Mouse (Mus musculus) midbrain, embryonic 14.5 days (tissue): ENCODE data around the gene Csgalnact2. TPM values are rescaled to one million over a fixed set of nuclear protein-coding genes. Genes with fewer than 3 reads are reported as not detected.

Source experiments
- ATAC-seq: fragments of 200-750 bp; cut with Nextera tagmentation; 2 replicates; pipeline ENCODE4 v1.8.0; 2017; ENCODE audit warnings: moderate number of reproducible peaks, moderate library complexity; ENCODE audit not compliant: low FRiP score, low TSS enrichment
- DNase-seq: peaks from one replicate; pipeline ENCODE4 v3.0.0-alpha.2; 2015
- H3K27ac ChIP-seq: fragments of 300-500 bp; sonication (generic); replicated peaks from 2 replicates; pipeline ENCODE4 v1.5.1; 2014; ENCODE audit warnings: mild to moderate bottlenecking, low read depth, low read length, moderate library complexity
- H3K27me3 ChIP-seq: fragments of 300-500 bp; sonication (generic); 2 replicates; pipeline ENCODE4 v1.6.1; 2014; ENCODE audit warnings: low read length, control low read depth, mixed read lengths; ENCODE audit not compliant: control insufficient read depth, insufficient read depth
- H3K36me3 ChIP-seq: fragments of 300-500 bp; sonication (generic); 2 replicates; pipeline ENCODE4 v1.6.1; 2014; ENCODE audit warnings: low read length, control low read depth; ENCODE audit not compliant: control insufficient read depth, insufficient read depth
- H3K4me1 ChIP-seq: fragments of 300-500 bp; sonication (generic); 2 replicates; pipeline ENCODE4 v1.6.1; 2014; ENCODE audit warnings: mild to moderate bottlenecking, antibody characterized with exemption, low read length, control low read depth; ENCODE audit not compliant: control insufficient read depth, insufficient read depth
- H3K4me2 ChIP-seq: fragments of 300-500 bp; sonication (generic); 2 replicates; pipeline ENCODE4 v1.6.1; 2014; ENCODE audit warnings: mild to moderate bottlenecking, low read length, moderate library complexity
- H3K4me3 ChIP-seq: fragments of 300-500 bp; sonication (generic); replicated peaks from 2 replicates; pipeline ENCODE4 v1.5.1; 2014; ENCODE audit warnings: low read depth, low read length
- H3K9ac ChIP-seq: fragments of 300-500 bp; sonication (generic); replicated peaks from 2 replicates; pipeline ENCODE4 v1.6.1; 2014; ENCODE audit warnings: mild to moderate bottlenecking, low read length, moderate library complexity
- H3K9me3 ChIP-seq: fragments of 300-500 bp; sonication (generic); 2 replicates; pipeline ENCODE4 v1.6.1; 2016; ENCODE audit warnings: low read length, control low read depth, mixed read lengths; ENCODE audit not compliant: control insufficient read depth
- WGBS: fragments of 180-500 bp; shearing (Covaris S2); extraction: QIAGEN DNeasy Blood & Tissue Kit; methylation state at CpG from one replicate; pipeline ENCODE4 v1.1.7; 2014; 5-methylcytosine and 5-hydroxymethylcytosine counted together
- polyA plus RNA-seq: library from polyadenylated mRNA; unstranded; fragments of >200 nt; fragmentation: Nextera tagmentation; extraction: Ambion mirVana; gene quantifications from 2 replicates; pipeline ENCODE4 v1.2.1, GENCODE M21; 2014

The Csgalnact2 gene
- polyA plus RNA-seq, 1 experiment from 2014 or later: 12.0 TPM

GRCm38 (mm10) chr6:118083608-118084007 lies 55.3 kb downstream of the Csgalnact2 start:
- Histone ChIP-seq H3K27me3 (no peaks in the 10 kb centered on the region), H3K4me1 (0 out of 2 replicates have a peak, but pooled peaks cover 4% of the 10 kb centered on the region), H3K27ac (no peak overlapping the region), H3K4me3 (no peak overlapping the region), H3K36me3 (0 out of 2 replicates have a peak, but pooled peaks cover 2% of the 10 kb centered on the region), H3K4me2 (no peak overlapping the region), H3K9ac (no peak overlapping the region), H3K9me3 (no peaks in the 10 kb centered on the region)
- DNase-seq: no peak
- no peak for ATAC-seq
- WGBS: 74% methylated on average over 6 of the region's 6 CpGs

DNA sequence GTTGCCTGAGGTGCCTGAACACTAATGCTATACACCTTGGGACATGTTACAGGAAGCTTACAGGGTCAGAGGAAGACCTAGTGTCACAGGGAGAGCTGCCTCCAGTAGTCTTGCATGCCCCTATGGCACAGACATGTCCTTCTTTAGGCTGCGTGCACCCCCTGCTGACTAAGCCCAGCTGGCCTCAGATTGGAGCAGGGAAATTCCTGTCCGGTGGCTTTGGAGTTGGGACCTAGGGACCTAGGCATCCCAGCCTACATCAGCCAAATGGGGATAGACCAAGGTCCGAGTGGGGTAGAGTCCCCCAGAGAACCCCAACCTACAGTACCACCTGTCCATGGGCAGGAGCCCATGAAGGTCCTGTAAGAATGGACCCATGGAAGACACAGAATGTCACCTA lies 56.6 kb downstream of the Csgalnact2 start:
- H3K4me3 ChIP-seq: no peak overlapping the region
- H3K4me1 ChIP-seq: 0 out of 2 replicates have a peak, but pooled peaks cover 4% of the 10 kb centered on the region
- no peak overlapping the region for H3K27ac ChIP-seq
- WGBS: 90% methylated on average over 3 of the region's 3 CpGs
- H3K27me3 ChIP-seq: no peaks in the 10 kb centered on the region
- H3K9ac ChIP-seq: no peak overlapping the region
- H3K36me3 ChIP-seq: 0 out of 2 replicates have a peak, but pooled peaks cover 2% of the 10 kb centered on the region
- ATAC-seq (no peak), DNase-seq (no peak)
- H3K4me2 ChIP-seq: no peak overlapping the region
- H3K9me3 ChIP-seq: no peaks in the 10 kb centered on the region

DNA sequence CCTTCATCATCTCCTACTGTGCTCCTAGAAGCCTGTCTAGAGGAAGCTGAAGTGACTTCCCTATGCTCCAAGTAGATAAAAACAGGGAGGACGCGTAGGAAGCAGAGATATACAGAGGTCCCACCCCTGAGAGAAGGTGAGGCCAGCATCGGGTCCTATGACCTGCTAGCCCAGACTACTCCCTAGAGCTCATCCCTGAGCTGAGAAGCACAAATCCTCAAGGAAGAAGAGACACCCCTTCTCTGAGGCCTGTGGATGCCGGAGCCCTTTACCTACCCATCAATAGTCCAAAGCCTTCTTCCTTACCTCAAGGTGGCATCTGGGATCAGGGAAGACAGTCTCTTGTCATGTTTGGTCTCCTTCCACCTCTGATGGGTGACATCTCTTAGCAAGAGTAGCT lies 58.2 kb downstream of the Csgalnact2 start:
- no peaks in the 10 kb centered on the region for H3K9me3 ChIP-seq
- WGBS: 94% methylated on average over 4 of the region's 4 CpGs
- DNase-seq (no peak), ATAC-seq (no peak)
- H3K4me3 ChIP-seq: no peak overlapping the region
- H3K9ac ChIP-seq: no peak overlapping the region
- no peak overlapping the region for H3K4me2 ChIP-seq
- H3K4me1 ChIP-seq: 0 out of 2 replicates have a peak, but pooled peaks cover 4% of the 10 kb centered on the region
- no peaks in the 10 kb centered on the region for H3K36me3 ChIP-seq
- H3K27me3 ChIP-seq: no peaks in the 10 kb centered on the region
- H3K27ac ChIP-seq: no peak overlapping the region

- WGBS: 46% methylated on average over 10 of the region's 10 CpGs
- DNase-seq (peak; percentile 48), ATAC-seq (peak; percentile 38; the same call in 1 of the 2 replicates)
Measured at GRCm38 (mm10) chr6:118079762-118080465, 59.0 kb downstream of the Csgalnact2 start.

GRCm38 (mm10) chr6:118079292-118079691 lies 59.6 kb downstream of the Csgalnact2 start:
- Histone ChIP-seq H3K4me2 (no peak overlapping the region), H3K27ac (0 out of 2 replicates have a peak overlapping the region, but pooled peaks have one; percentile 28), H3K4me3 (no peak overlapping the region), H3K9ac (no peak overlapping the region; the same call in 1 of the 2 replicates), H3K36me3 (no peaks in the 10 kb centered on the region), H3K9me3 (no peaks in the 10 kb centered on the region), H3K27me3 (no peaks in the 10 kb centered on the region), H3K4me1 (peaks cover 5% of the 10 kb centered on the region; the same call in 1 of the 2 replicates)
- 57% methylated on average over 3 of the region's 3 CpGs for WGBS
- DNase-seq: no peak
- ATAC-seq: no peak

More at GRCm38 (mm10) chr6:118079762-118080465, 59.0 kb downstream of the Csgalnact2 start:
- no peak overlapping the region for H3K4me2 ChIP-seq
- H3K27me3 ChIP-seq: no peaks in the 10 kb centered on the region
- H3K4me3 ChIP-seq: no peak overlapping the region
- no peak overlapping the region; the same call in 1 of the 2 replicates for H3K9ac ChIP-seq
- no peaks in the 10 kb centered on the region for H3K9me3 ChIP-seq
- no peaks in the 10 kb centered on the region for H3K36me3 ChIP-seq
- peak overlapping the region; percentile 28; the same call in 1 of the 2 replicates for H3K27ac ChIP-seq
- 0 out of 2 replicates have a peak, but pooled peaks cover 4% of the 10 kb centered on the region for H3K4me1 ChIP-seq

GRCm38 (mm10) chr6:118078751-118079150 lies 60.2 kb downstream of the Csgalnact2 start:
- DNase-seq (no peak), ATAC-seq (no peak)
- H3K9me3 ChIP-seq: no peaks in the 10 kb centered on the region
- no peak overlapping the region for H3K27ac ChIP-seq
- H3K4me1 ChIP-seq: peaks cover 11% of the 10 kb centered on the region; the same call in 1 of the 2 replicates
- H3K9ac ChIP-seq: no peak overlapping the region
- H3K4me2 ChIP-seq: no peak overlapping the region
- H3K4me3 ChIP-seq: no peak overlapping the region
- 73% methylated on average over 10 of the region's 10 CpGs for WGBS
- H3K36me3 ChIP-seq: no peaks in the 10 kb centered on the region
- H3K27me3 ChIP-seq: no peaks in the 10 kb centered on the region

DNA sequence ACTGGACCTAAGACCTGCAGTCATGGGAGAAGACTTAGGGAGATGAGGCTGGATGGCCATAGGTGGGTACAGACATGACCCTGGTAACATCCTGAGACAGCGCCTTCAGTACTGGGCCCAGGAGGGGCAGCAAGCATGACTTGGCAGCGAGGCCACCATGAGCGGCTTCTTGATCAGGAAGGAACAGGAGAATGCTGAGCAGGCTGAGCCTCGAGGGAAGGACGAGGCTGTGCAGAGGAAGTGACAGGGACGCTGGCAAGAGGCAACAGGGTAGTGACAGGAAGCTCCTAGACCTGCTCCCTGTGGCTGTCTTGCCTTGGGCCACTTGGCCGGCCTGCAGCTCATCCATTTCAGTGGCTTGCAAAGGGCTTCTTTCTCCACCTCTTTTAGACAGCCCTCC lies 61.5 kb downstream of the Csgalnact2 start:
- H3K9me3 ChIP-seq: no peaks in the 10 kb centered on the region
- H3K4me2 ChIP-seq: no peak overlapping the region
- H3K27ac ChIP-seq: no peak overlapping the region
- no peak for DNase-seq
- ATAC-seq: no peak
- H3K4me3 ChIP-seq: no peak overlapping the region
- 80% methylated on average over 7 of the region's 7 CpGs for WGBS
- no peaks in the 10 kb centered on the region for H3K27me3 ChIP-seq
- H3K36me3 ChIP-seq: no peaks in the 10 kb centered on the region
- H3K4me1 ChIP-seq: peaks cover 11% of the 10 kb centered on the region; the same call in 1 of the 2 replicates
- no peak overlapping the region for H3K9ac ChIP-seq

- ATAC-seq (no peak), DNase-seq (no peak)
- H3K4me1 ChIP-seq: peaks cover 11% of the 10 kb centered on the region; the same call in 1 of the 2 replicates
- no peak overlapping the region for H3K27ac ChIP-seq
- no peaks in the 10 kb centered on the region for H3K9me3 ChIP-seq
- H3K27me3 ChIP-seq: no peaks in the 10 kb centered on the region
- H3K36me3 ChIP-seq: no peaks in the 10 kb centered on the region
- WGBS: 88% methylated on average over 8 of the region's 8 CpGs
- H3K4me2 ChIP-seq: no peak overlapping the region
- H3K4me3 ChIP-seq: no peak overlapping the region
- H3K9ac ChIP-seq: no peak overlapping the region
Measured at GRCm38 (mm10) chr6:118076748-118077147, 62.2 kb downstream of the Csgalnact2 start.

DNA sequence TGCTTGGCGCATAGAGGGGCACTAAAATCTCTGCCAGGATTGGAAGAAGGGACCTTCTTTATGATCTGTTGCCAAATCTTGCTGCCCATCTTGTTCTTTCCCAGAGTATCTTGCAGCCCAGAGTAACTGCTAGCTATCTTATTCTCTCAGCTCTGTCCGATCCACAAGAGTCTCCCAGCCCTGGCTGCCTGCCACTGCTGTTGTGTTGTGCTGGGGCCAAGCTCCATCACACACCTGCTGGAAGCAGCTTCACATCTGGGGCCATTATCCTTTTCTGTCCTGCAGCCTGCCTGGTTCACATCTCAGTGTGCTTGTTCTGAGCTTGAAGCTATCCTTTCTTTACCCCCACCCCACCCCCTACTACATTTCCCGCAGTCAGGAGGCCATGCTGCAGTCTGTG lies 62.7 kb downstream of the Csgalnact2 start:
- Histone ChIP-seq H3K36me3 (no peaks in the 10 kb centered on the region), H3K4me3 (no peak overlapping the region), H3K27ac (no peak overlapping the region), H3K4me1 (peaks cover 11% of the 10 kb centered on the region; the same call in 1 of the 2 replicates), H3K4me2 (no peak overlapping the region), H3K9me3 (no peaks in the 10 kb centered on the region), H3K27me3 (no peaks in the 10 kb centered on the region), H3K9ac (no peak overlapping the region)
- DNase-seq (peak; percentile 39), ATAC-seq (no peak)
- 76% methylated on average over 3 of the region's 3 CpGs for WGBS
